Mouse (Mus musculus) kidney, adult 18-20 months (tissue): ENCODE data around the gene Gnai1.

Experiments
- DNase-seq: peaks from one replicate; pipeline ENCODE4 v3.0.0; 2021

Gnai1 gene

DNA sequence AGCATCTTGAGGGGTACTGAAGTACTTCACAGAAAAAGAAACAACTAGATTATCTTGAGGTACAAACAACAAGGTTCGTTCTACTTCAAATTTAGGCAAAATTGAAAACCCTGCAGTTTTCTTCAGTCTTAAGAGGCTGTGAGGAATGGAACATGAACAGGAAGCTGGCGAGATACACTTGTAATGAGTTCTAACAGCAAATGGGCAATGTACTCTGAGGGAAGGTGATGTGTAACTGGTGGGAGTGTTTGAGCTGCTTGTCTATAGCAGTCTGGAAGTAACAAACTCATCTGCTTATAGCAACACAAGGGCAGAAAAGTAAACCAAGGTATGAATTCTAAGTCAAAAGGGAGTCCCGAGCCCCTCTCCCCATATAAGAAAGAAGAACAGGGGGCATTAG, 78.1 kb downstream of the Gnai1 start:
- DNase-seq = no peak

DNA sequence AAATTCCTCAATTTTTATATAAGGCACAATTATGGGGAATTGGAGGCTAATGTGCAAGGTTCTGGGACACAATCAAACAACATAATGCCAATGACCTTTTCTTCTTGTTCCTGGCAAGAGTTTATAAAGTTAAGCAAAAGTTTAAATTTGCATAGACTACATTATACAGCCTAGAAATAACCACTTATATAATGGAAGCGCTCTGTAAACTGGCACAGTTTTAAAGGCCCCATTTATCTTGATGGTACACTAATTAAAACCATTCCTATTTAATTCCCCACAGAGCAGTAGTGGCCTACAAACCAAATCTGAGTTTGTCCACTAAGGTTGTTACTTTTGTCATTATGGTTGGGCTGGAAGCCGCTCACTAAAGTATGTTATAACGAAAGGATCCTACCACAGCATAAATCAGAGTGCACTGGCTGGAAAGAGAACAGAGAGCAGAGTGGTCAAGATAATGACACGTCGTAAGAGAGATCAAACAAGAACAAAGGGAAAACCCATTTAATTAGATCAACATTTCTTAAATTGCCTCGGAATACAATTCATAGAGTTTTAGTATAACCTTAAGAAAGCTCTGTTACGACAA, 85.7 kb downstream of the Gnai1 start:
- DNase-seq = no peak

DNA sequence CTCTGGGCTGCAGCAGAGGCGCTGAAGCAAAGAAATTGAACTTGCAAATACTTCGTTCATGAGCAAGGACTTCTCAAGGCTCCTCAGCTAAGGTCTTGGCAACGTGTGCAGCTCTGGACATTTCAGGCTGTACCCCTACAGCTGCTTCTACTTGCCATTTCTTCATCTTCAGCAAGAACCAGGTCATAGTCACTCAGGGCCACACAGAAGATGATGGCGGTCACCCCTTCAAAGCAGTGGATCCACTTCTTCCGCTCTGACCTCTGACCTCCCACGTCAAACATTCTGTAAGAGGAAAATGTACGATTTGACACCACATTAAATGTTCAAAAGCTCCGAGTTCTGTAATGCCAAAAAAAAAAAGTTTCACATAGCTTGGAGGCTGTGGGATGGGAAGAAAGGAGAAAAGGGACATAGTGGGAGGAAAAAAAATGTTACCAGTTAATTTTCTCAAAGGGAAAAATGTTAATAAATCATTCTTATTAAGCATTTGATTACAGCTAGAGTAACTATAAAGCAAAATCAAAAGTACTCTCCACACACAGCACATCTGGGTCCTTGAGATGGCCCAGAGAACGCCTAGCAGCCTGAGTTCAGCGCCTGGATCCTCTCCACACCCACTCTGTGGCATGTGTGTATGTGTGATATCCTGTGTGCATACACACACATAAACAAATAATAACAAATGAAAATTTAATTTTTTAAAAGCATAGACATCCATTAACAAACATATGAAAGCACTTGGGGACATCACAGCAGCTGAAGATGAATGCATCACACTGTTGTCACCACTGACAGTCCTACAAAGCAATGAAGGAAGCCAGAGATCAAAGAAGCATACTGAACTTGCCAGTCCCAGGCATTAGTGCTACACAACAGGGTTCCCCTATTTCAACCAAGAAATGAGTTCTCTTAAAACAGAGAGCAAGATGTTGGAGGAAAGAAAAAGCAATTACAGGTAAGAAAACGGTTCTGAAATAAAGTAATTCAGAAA, 86.6 kb downstream of the Gnai1 start:
- DNase-seq = no peak

DNA sequence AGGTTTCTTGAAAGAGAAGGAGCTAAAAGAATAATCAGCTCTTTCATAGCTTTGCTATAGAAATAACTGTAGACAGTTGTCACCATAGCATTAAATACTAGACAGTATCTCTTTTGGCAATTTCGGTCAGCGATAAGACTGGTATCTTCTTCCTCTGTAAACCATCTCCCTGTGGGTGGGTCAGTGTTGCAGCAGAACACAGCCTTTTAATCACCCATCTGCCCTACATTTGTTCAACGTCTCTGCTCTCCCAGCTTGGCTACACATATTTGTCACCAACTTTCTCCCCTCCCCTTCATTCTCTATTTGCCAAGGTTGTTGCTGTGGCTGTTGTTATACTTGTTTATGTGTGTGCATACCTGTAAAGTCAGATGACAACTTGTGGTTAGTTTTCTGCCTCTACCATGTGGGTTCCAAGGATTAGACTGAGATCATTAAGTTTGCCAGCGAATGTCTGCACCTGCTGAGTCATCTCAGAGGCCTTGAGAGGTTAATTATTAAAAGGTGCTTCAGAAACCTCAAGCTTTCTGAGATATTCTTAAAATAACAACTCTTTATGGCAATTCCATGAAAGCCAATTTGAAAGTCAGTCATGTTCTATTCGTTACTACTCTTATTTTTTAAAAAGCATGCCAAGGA, 109.7 kb downstream of the Gnai1 start:
- peak; percentile 20 for DNase-seq

DNA sequence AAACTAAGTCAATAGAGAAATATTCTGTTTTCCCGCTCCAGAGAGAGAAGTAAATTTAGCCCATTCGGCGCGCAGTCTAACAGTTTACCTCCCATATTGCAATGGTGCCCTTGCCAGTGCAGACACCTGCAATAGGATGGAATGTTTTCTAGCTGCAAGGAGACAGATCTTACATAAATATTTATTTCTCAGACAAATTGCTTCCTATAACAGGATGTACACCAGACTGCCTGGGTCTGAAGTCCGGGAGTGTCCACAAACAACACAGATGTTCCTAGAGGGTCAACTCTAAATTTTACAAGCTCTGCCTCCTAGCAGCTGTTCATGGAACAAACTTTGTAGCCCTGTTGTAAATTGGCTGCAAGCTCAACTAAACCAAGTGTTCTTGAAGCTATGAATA, 111.0 kb downstream of the Gnai1 start:
- no peak for DNase-seq

DNA sequence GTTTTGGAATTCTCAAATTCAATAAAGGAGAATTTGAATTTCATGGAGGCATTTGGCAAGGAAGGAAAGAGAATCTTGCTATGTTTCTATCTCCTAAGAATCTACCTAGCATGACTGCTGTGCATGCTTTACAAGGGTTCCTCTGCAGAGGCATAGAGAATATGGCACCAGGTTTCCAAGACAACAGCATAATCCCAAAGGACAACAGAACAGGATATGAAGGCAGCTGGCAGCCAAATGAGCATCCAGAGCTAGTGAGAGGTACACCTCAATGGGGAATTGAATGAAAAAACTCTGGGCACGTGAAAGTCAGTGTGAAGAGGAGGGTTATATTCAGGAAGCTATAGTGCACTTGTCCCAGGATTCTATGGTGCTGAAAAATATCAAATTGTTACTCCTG, 130.8 kb downstream of the Gnai1 start:
- DNase-seq = no peak

DNA sequence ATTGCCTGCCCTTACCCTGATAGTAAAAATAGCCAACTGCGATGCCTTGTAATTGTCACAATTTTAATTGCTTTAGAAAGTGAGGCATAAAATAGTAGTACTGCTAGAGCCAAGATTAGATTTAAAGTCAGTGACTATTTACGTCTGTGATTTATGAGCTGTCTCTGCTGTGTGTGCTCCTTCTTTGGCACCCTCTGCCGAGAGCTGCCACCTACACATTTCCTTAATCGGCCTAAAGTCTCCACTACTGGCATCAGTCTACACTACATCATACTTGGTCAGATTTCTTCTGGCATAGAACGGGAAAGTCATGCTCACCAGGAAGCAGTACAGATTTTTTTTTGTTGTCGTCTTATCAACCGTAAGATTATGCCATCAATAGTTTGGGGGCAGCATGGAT, 131.3 kb downstream of the Gnai1 start:
- DNase-seq = no peak

DNA sequence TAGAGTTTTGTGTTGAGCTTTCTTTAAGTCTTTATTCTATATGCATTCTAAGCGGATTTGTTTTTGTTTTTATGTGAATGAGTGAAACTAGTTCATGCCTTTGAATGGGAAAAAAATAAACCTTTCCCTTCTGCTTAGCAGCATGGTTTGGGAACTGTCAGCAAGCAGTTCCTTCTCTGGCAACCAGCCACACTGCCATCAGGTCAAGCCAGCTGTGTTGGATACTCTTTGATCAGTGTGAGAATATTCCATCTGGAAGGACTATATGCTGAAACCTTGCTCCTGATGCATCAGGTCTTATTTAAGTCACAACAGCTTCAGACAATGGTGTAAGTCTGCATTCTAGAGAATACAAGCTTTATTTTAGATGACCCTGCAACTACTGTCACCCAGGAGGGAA, 139.3 kb downstream of the Gnai1 start:
- DNase-seq = no peak

DNA sequence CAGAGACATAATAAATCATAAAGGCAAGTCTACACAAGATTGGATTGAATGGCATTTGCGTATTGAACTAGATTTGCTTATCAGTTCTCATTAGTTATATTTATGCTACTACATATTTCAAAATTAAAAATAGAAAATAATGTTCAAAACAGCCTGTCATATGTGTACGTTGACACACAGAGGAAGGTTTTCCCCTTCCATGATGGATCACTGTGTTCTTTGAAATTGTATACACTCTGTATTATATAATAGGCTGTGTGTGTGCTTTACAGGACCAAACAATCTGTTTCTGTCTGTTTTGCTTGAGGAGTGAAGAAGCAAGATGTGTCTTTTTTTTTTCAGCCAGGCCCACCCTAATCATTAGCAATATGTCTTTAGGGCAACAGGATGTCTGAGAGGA, 141.9 kb downstream of the Gnai1 start:
- no peak for DNase-seq

DNA sequence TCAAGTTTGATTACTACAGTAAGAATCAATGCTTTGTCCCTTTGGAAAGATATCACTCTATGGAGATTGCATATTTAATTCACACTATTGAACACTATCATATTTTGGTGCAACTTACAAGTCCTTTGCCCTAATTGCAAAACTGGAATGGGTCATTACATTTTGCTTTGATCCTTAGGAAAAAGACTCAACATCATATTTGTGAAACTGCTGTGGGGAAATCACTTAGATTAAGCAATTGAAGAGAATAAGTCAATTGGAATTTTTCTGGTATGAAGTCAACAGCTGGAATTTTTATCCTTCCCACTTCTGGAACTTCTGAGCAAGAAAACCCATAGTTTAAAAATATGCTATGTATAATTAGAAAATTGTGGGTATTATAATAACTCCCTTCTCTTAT, 142.3 kb downstream of the Gnai1 start:
- no peak for DNase-seq
